Mouse (Mus musculus): ENCODE results near the gene Crnkl1. TPM values are rescaled to one million over a fixed set of nuclear protein-coding genes. Genes with fewer than 3 reads are reported as not detected.
A peak's percentile ranks its signal among the peaks of the same experiment; 100 is the strongest.

Gene Crnkl1
- 22.8 and 24.3 TPM in 2 replicates for polyA plus RNA-seq (2014; fragmentation: Nextera tagmentation; extraction: Ambion mirVana)

GRCm38 (mm10) chr2:145934339-145935231 lies at the start of gene Crnkl1, which contains the start of gene Cfap61:
Crnkl1 (minus strand) TSS chr2:145935014.
Cfap61 (plus strand) TSS chr2:145934784.
- under 1% methylated on average over 61 of the region's 61 CpGs for WGBS
- ATAC-seq (replicated peaks; ENCODE audit: low FRiP score, low TSS enrichment, low read depth) (peak; percentile 96), DNase-seq (ENCODE audit: low spot score) (peak; percentile 96)
- H3K9me3 ChIP-seq (ENCODE audit: control insufficient read depth, low read length) = no peaks in the 10 kb centered on the region
- peaks cover 6% of the 10 kb centered on the region for H3K4me1 ChIP-seq (replicated peaks; ENCODE audit: control insufficient read depth, insufficient read depth, low read length)
- peak within 1 kb of the TSS; percentile 94 for H3K4me3 ChIP-seq (ENCODE audit: low read depth, low read length)
- H3K27ac ChIP-seq (ENCODE audit: low read depth) = no peak within 1 kb of the TSS
- H3K4me2 ChIP-seq (ENCODE audit: low read length) = peak within 1 kb of the TSS; percentile 89
- H3K27me3 ChIP-seq (replicated peaks; ENCODE audit: control insufficient read depth, insufficient read depth, low read length) = no peaks in the 10 kb centered on the region
- peaks cover 30% of the 10 kb centered on the region for H3K36me3 ChIP-seq (ENCODE audit: control insufficient read depth, insufficient read depth, low read length)
- H3K9ac ChIP-seq (ENCODE audit: low read length) = peak within 1 kb of the TSS; percentile 66

GRCm38 (mm10) chr2:145982317-145983045 lies 47.7 kb upstream of the Crnkl1 start:
- DNase-seq (ENCODE audit: low spot score) = no peak
- 75% methylated on average over 9 of the region's 9 CpGs for WGBS
- Histone ChIP-seq H3K4me2 (ENCODE audit: low read length) (no peak overlapping the region), H3K9ac (ENCODE audit: low read length) (no peak overlapping the region), H3K36me3 (ENCODE audit: control insufficient read depth, insufficient read depth, low read length) (no peaks in the 10 kb centered on the region), H3K4me3 (ENCODE audit: low read depth, low read length) (no peak overlapping the region), H3K9me3 (ENCODE audit: control insufficient read depth, low read length) (no peaks in the 10 kb centered on the region), H3K27ac (ENCODE audit: low read depth) (no peak overlapping the region), H3K4me1 (replicated peaks; ENCODE audit: control insufficient read depth, insufficient read depth, low read length) (no peaks in the 10 kb centered on the region), H3K27me3 (replicated peaks; ENCODE audit: control insufficient read depth, insufficient read depth, low read length) (no peaks in the 10 kb centered on the region)
- ATAC-seq (replicated peaks; ENCODE audit: low FRiP score, low TSS enrichment, low read depth) = no peak

- H3K27ac ChIP-seq (ENCODE audit: low read depth) = no peak overlapping the region
- H3K36me3 ChIP-seq (ENCODE audit: control insufficient read depth, insufficient read depth, low read length) = no peaks in the 10 kb centered on the region
- no peak overlapping the region for H3K4me3 ChIP-seq (ENCODE audit: low read depth, low read length)
- no peak for ATAC-seq (replicated peaks; ENCODE audit: low FRiP score, low TSS enrichment, low read depth)
- H3K9me3 ChIP-seq (ENCODE audit: control insufficient read depth, low read length) = no peaks in the 10 kb centered on the region
- 46% methylated on average over 6 of the region's 6 CpGs for WGBS
- H3K27me3 ChIP-seq (replicated peaks; ENCODE audit: control insufficient read depth, insufficient read depth, low read length) = no peaks in the 10 kb centered on the region
- H3K9ac ChIP-seq (ENCODE audit: low read length) = no peak overlapping the region
- peak; percentile 43 for DNase-seq (ENCODE audit: low spot score)
- no peaks in the 10 kb centered on the region for H3K4me1 ChIP-seq (replicated peaks; ENCODE audit: control insufficient read depth, insufficient read depth, low read length)
- no peak overlapping the region for H3K4me2 ChIP-seq (ENCODE audit: low read length)
Observed at GRCm38 (mm10) chr2:145981699-145982112, 46.9 kb upstream of the Crnkl1 start.

- H3K27me3 ChIP-seq (replicated peaks; ENCODE audit: control insufficient read depth, insufficient read depth, low read length) = no peaks in the 10 kb centered on the region
- no peaks in the 10 kb centered on the region for H3K9me3 ChIP-seq (ENCODE audit: control insufficient read depth, low read length)
- H3K4me2 ChIP-seq (ENCODE audit: low read length) = no peak overlapping the region
- H3K27ac ChIP-seq (ENCODE audit: low read depth) = no peak overlapping the region
- ATAC-seq (replicated peaks; ENCODE audit: low FRiP score, low TSS enrichment, low read depth) (no peak), DNase-seq (ENCODE audit: low spot score) (no peak)
- H3K9ac ChIP-seq (ENCODE audit: low read length) = no peak overlapping the region
- no peaks in the 10 kb centered on the region for H3K36me3 ChIP-seq (ENCODE audit: control insufficient read depth, insufficient read depth, low read length)
- no peak overlapping the region for H3K4me3 ChIP-seq (ENCODE audit: low read depth, low read length)
- WGBS = 78% methylated on average over 9 of the region's 9 CpGs
- no peaks in the 10 kb centered on the region for H3K4me1 ChIP-seq (replicated peaks; ENCODE audit: control insufficient read depth, insufficient read depth, low read length)
Observed at GRCm38 (mm10) chr2:145980881-145981280, 46.1 kb upstream of the Crnkl1 start.

GRCm38 (mm10) chr2:145979616-145980015 lies 44.8 kb upstream of the Crnkl1 start:
- no peaks in the 10 kb centered on the region for H3K9me3 ChIP-seq (ENCODE audit: control insufficient read depth, low read length)
- no peak for DNase-seq (ENCODE audit: low spot score)
- ATAC-seq (replicated peaks; ENCODE audit: low FRiP score, low TSS enrichment, low read depth) = no peak
- no peaks in the 10 kb centered on the region for H3K4me1 ChIP-seq (replicated peaks; ENCODE audit: control insufficient read depth, insufficient read depth, low read length)
- 74% methylated on average over 4 of the region's 4 CpGs for WGBS
- H3K36me3 ChIP-seq (ENCODE audit: control insufficient read depth, insufficient read depth, low read length) = no peaks in the 10 kb centered on the region
- H3K27me3 ChIP-seq (replicated peaks; ENCODE audit: control insufficient read depth, insufficient read depth, low read length) = no peaks in the 10 kb centered on the region
- H3K27ac ChIP-seq (ENCODE audit: low read depth) = no peak overlapping the region
- no peak overlapping the region for H3K4me2 ChIP-seq (ENCODE audit: low read length)
- H3K9ac ChIP-seq (ENCODE audit: low read length) = no peak overlapping the region
- no peak overlapping the region for H3K4me3 ChIP-seq (ENCODE audit: low read depth, low read length)

GRCm38 (mm10) chr2:145972571-145972970 lies 37.8 kb upstream of the Crnkl1 start:
- H3K9ac ChIP-seq (ENCODE audit: low read length) = no peak overlapping the region
- no peaks in the 10 kb centered on the region for H3K4me1 ChIP-seq (replicated peaks; ENCODE audit: control insufficient read depth, insufficient read depth, low read length)
- no peak overlapping the region for H3K27ac ChIP-seq (ENCODE audit: low read depth)
- H3K9me3 ChIP-seq (ENCODE audit: control insufficient read depth, low read length) = no peaks in the 10 kb centered on the region
- 88% methylated on average over 4 of the region's 4 CpGs for WGBS
- no peak overlapping the region for H3K4me2 ChIP-seq (ENCODE audit: low read length)
- ATAC-seq (replicated peaks; ENCODE audit: low FRiP score, low TSS enrichment, low read depth) (no peak), DNase-seq (ENCODE audit: low spot score) (no peak)
- no peaks in the 10 kb centered on the region for H3K27me3 ChIP-seq (replicated peaks; ENCODE audit: control insufficient read depth, insufficient read depth, low read length)
- no peak overlapping the region for H3K4me3 ChIP-seq (ENCODE audit: low read depth, low read length)
- H3K36me3 ChIP-seq (ENCODE audit: control insufficient read depth, insufficient read depth, low read length) = no peaks in the 10 kb centered on the region

- 93% methylated on average over 20 of the region's 20 CpGs for WGBS
- Histone ChIP-seq H3K4me2 (ENCODE audit: low read length) (no peak overlapping the region), H3K27me3 (replicated peaks; ENCODE audit: control insufficient read depth, insufficient read depth, low read length) (no peaks in the 10 kb centered on the region), H3K27ac (ENCODE audit: low read depth) (no peak overlapping the region), H3K36me3 (ENCODE audit: control insufficient read depth, insufficient read depth, low read length) (no peaks in the 10 kb centered on the region), H3K9ac (ENCODE audit: low read length) (no peak overlapping the region), H3K4me3 (ENCODE audit: low read depth, low read length) (no peak overlapping the region), H3K9me3 (ENCODE audit: control insufficient read depth, low read length) (no peaks in the 10 kb centered on the region), H3K4me1 (replicated peaks; ENCODE audit: control insufficient read depth, insufficient read depth, low read length) (no peaks in the 10 kb centered on the region)
- no peak for DNase-seq (ENCODE audit: low spot score)
- ATAC-seq (replicated peaks; ENCODE audit: low FRiP score, low TSS enrichment, low read depth) = no peak
Observed at GRCm38 (mm10) chr2:145971237-145972010, 36.6 kb upstream of the Crnkl1 start.

GRCm38 (mm10) chr2:145970751-145971150 lies 35.9 kb upstream of the Crnkl1 start:
- no peak overlapping the region for H3K4me2 ChIP-seq (ENCODE audit: low read length)
- H3K27ac ChIP-seq (ENCODE audit: low read depth) = no peak overlapping the region
- DNase-seq (ENCODE audit: low spot score) (no peak), ATAC-seq (replicated peaks; ENCODE audit: low FRiP score, low TSS enrichment, low read depth) (no peak)
- H3K36me3 ChIP-seq (ENCODE audit: control insufficient read depth, insufficient read depth, low read length) = no peaks in the 10 kb centered on the region
- H3K4me1 ChIP-seq (replicated peaks; ENCODE audit: control insufficient read depth, insufficient read depth, low read length) = no peaks in the 10 kb centered on the region
- WGBS = 83% methylated on average over 12 of the region's 12 CpGs
- no peak overlapping the region for H3K9ac ChIP-seq (ENCODE audit: low read length)
- no peak overlapping the region for H3K4me3 ChIP-seq (ENCODE audit: low read depth, low read length)
- H3K9me3 ChIP-seq (ENCODE audit: control insufficient read depth, low read length) = no peaks in the 10 kb centered on the region
- no peaks in the 10 kb centered on the region for H3K27me3 ChIP-seq (replicated peaks; ENCODE audit: control insufficient read depth, insufficient read depth, low read length)
